Mouse (Mus musculus) MEL (cell line): ENCODE results near the gene Slc18a3. TPM values are rescaled to one million over a fixed set of nuclear protein-coding genes. Genes with fewer than 3 reads are reported as not detected.

ENCODE experiments used
- DNase-seq: peaks from one replicate; pipeline ENCODE4 v3.0.0; 2011; ENCODE audit warnings: low read depth, low spot score
- H3K27ac ChIP-seq: 2 replicates; pipeline ENCODE4 v1.5.1; 2012; ENCODE audit warnings: low read depth, mild to moderate bottlenecking, control low read depth, low read length, moderate library complexity; ENCODE audit not compliant: control insufficient read depth
- H3K27me3 ChIP-seq, 2 experiments: fragments of 150-350 bp in 1 of 2; sonication (generic) in 1 of 2; 2 replicates each; pipeline ENCODE4 v1.6.1; 2012; ENCODE audit warnings: low read length in 2 of 2, mild to moderate bottlenecking in 2 of 2, improper control_type of control experiment in 1 of 2, moderate library complexity in 1 of 2; ENCODE audit not compliant: insufficient read depth in 2 of 2, control insufficient read depth in 1 of 2
- H3K36me3 ChIP-seq, 2 experiments: 2 replicates each; pipeline ENCODE4 v1.6.1; 2012 to 2014; ENCODE audit warnings: low read length in 2 of 2, improper control_type of control experiment in 1 of 2, inconsistent platforms in 1 of 2, mild to moderate bottlenecking in 1 of 2; ENCODE audit not compliant: insufficient read depth in 2 of 2, control insufficient read depth in 1 of 2
- H3K4me1 ChIP-seq, 2 experiments: fragments of 150-350 bp in 1 of 2; sonication (generic) in 1 of 2; 2 replicates each; pipeline ENCODE4 v1.6.1; 2012; ENCODE audit warnings: low read length in 2 of 2, improper control_type of control experiment in 1 of 2, mild to moderate bottlenecking in 1 of 2; ENCODE audit not compliant: insufficient read depth in 2 of 2, control insufficient read depth in 1 of 2
- H3K4me3 ChIP-seq, 2 experiments: fragments of 150-350 bp in 1 of 2; sonication (generic) in 1 of 2; 2 replicates each; pipeline ENCODE4 v1.5.1; 2012; ENCODE audit warnings: low read depth in 2 of 2, low read length in 2 of 2, mild to moderate bottlenecking in 2 of 2, moderate library complexity in 2 of 2, control low read depth in 1 of 2, improper control_type of control experiment in 1 of 2; ENCODE audit not compliant: control insufficient read depth in 1 of 2, insufficient read depth in 1 of 2
- H3K79me2 ChIP-seq: 2 replicates; pipeline ENCODE4 v1.6.1; 2012; ENCODE audit warnings: mild to moderate bottlenecking, low read length, moderate library complexity; ENCODE audit not compliant: control insufficient read depth, poor library complexity, insufficient read depth
- H3K9ac ChIP-seq: 2 replicates; pipeline ENCODE4 v1.6.1; 2012; ENCODE audit warnings: low read depth, mild to moderate bottlenecking, control low read depth, low read length, moderate library complexity; ENCODE audit not compliant: control insufficient read depth, poor library complexity, severe bottlenecking
- H3K9me3 ChIP-seq: fragments of 150-350 bp; sonication (generic); replicated peaks from 2 replicates; pipeline ENCODE4 v1.6.1; 2012; ENCODE audit warnings: mild to moderate bottlenecking, low read length, improper control_type of control experiment, moderate library complexity; ENCODE audit not compliant: insufficient read depth
- CHD2 ChIP-seq: IDR thresholded peaks from 2 replicates; pipeline ENCODE4 v1.6.1; 2011; ENCODE audit warnings: low read length, improper control_type of control experiment
- CTCF ChIP-seq, 3 experiments: IDR thresholded peaks in 2 of 3; conservative IDR thresholded peaks in 1 of 3; 2 replicates each; pipeline ENCODE4 v1.5.1; 2011 to 2012; ENCODE audit warnings: low read length in 3 of 3, low read depth in 2 of 3, mild to moderate bottlenecking in 2 of 3, improper control_type of control experiment in 1 of 3, inconsistent platforms in 1 of 3, mixed read lengths in 1 of 3, moderate library complexity in 1 of 3; ENCODE audit not compliant: control insufficient read depth in 1 of 3, insufficient read depth in 1 of 3, poor library complexity in 1 of 3, severe bottlenecking in 1 of 3
- ELF1 ChIP-seq: IDR thresholded peaks from 2 replicates; pipeline ENCODE4 v1.6.1; 2014; ENCODE audit warnings: low read depth, mild to moderate bottlenecking, inconsistent platforms, low read length, improper control_type of control experiment, moderate library complexity
- ETS1 ChIP-seq: IDR thresholded peaks from 2 replicates; pipeline ENCODE4 v1.6.1; 2012; ENCODE audit warnings: low read depth, mild to moderate bottlenecking, inconsistent platforms, low read length, improper control_type of control experiment, moderate library complexity
- GABPA ChIP-seq: IDR thresholded peaks from 2 replicates; pipeline ENCODE4 v1.6.1; 2012; ENCODE audit warnings: low read depth, mild to moderate bottlenecking, inconsistent platforms, low read length, improper control_type of control experiment, moderate library complexity
- HCFC1 ChIP-seq: IDR thresholded peaks from 2 replicates; pipeline ENCODE4 v1.6.1; 2012; ENCODE audit warnings: low read depth, mild to moderate bottlenecking, inconsistent platforms, low read length, improper control_type of control experiment, moderate library complexity
- JUND ChIP-seq: IDR thresholded peaks from 2 replicates; pipeline ENCODE4 v1.6.1; 2011; ENCODE audit warnings: low read depth, mild to moderate bottlenecking, improper control_type of control experiment, low read length
- MAFK ChIP-seq: IDR thresholded peaks from 2 replicates; pipeline ENCODE4 v1.6.1; 2011; ENCODE audit warnings: low read depth, mild to moderate bottlenecking, low read length, improper control_type of control experiment, borderline replicate concordance
- MAX ChIP-seq: IDR thresholded peaks from 2 replicates; pipeline ENCODE4 v1.6.1; 2011; ENCODE audit warnings: low read length, improper control_type of control experiment
- MAZ ChIP-seq: IDR thresholded peaks from 2 replicates; pipeline ENCODE4 v1.6.1; 2012; ENCODE audit warnings: low read depth, mild to moderate bottlenecking, inconsistent platforms, low read length, improper control_type of control experiment
- MEF2A ChIP-seq: IDR thresholded peaks from 2 replicates; pipeline ENCODE4 v1.6.1; 2014; ENCODE audit warnings: low read depth, mild to moderate bottlenecking, inconsistent platforms, low read length, improper control_type of control experiment; ENCODE audit not compliant: poor library complexity, insufficient replicate concordance, severe bottlenecking; ENCODE audit errors: extremely low read depth
- MXI1 ChIP-seq: IDR thresholded peaks from 2 replicates; pipeline ENCODE4 v1.6.1; 2011; ENCODE audit warnings: mild to moderate bottlenecking, low read depth, low read length, improper control_type of control experiment
- MYB ChIP-seq: IDR thresholded peaks from 2 replicates; pipeline ENCODE4 v1.6.1; 2011; ENCODE audit warnings: mild to moderate bottlenecking, low read depth, low read length, improper control_type of control experiment
- NELFE ChIP-seq: IDR thresholded peaks from 2 replicates; pipeline ENCODE4 v1.6.1; 2011; ENCODE audit warnings: low read depth, low read length, improper control_type of control experiment
- NRF1 ChIP-seq: IDR thresholded peaks from 2 replicates; pipeline ENCODE4 v1.6.1; 2014; ENCODE audit warnings: low read depth, mild to moderate bottlenecking, inconsistent platforms, low read length, improper control_type of control experiment, moderate library complexity; ENCODE audit not compliant: poor library complexity, insufficient read depth, severe bottlenecking
- POLR2AphosphoS2 ChIP-seq: IDR thresholded peaks from 2 replicates; pipeline ENCODE4 v1.6.1; 2011; ENCODE audit warnings: low read length, improper control_type of control experiment
- RCOR1 ChIP-seq: IDR thresholded peaks from 2 replicates; pipeline ENCODE4 v1.6.1; 2012; ENCODE audit warnings: low read depth, mild to moderate bottlenecking, inconsistent platforms, low read length, improper control_type of control experiment
- SIN3A ChIP-seq: IDR thresholded peaks from 2 replicates; pipeline ENCODE4 v1.6.1; 2012; ENCODE audit warnings: low read length, improper control_type of control experiment, inconsistent platforms
- SMC3 ChIP-seq: IDR thresholded peaks from 2 replicates; pipeline ENCODE4 v1.6.1; 2011; ENCODE audit warnings: low read depth, low read length, improper control_type of control experiment
- TAL1 ChIP-seq: IDR thresholded peaks from 2 replicates; pipeline ENCODE4 v1.6.1; 2012; ENCODE audit warnings: mild to moderate bottlenecking, inconsistent platforms, low read length, moderate library complexity, mixed read lengths
- TBP ChIP-seq: IDR thresholded peaks from 2 replicates; pipeline ENCODE4 v1.8.0; 2011; ENCODE audit warnings: low read depth, low read length, improper control_type of control experiment
- TCF12 ChIP-seq: IDR thresholded peaks from 2 replicates; pipeline ENCODE4 v1.6.1; 2014; ENCODE audit warnings: low read depth, mild to moderate bottlenecking, inconsistent platforms, low read length, improper control_type of control experiment, moderate library complexity
- USF1 ChIP-seq: IDR thresholded peaks from 2 replicates; pipeline ENCODE4 v1.6.1; 2014; ENCODE audit warnings: low read depth, mild to moderate bottlenecking, inconsistent platforms, low read length, improper control_type of control experiment, moderate library complexity
- USF2 ChIP-seq, 2 experiments: IDR thresholded peaks; 2 replicates each; pipeline ENCODE4 v1.6.1; 2011 to 2012; ENCODE audit warnings: improper control_type of control experiment in 2 of 2, low read length in 2 of 2, borderline replicate concordance in 1 of 2, inconsistent platforms in 1 of 2, low read depth in 1 of 2, mild to moderate bottlenecking in 1 of 2; ENCODE audit not compliant: insufficient read depth in 1 of 2
- ZC3H11A ChIP-seq: IDR thresholded peaks from 2 replicates; pipeline ENCODE4 v1.6.1; 2012; ENCODE audit warnings: low read depth, mild to moderate bottlenecking, inconsistent platforms, low read length, improper control_type of control experiment
- ZMIZ1 ChIP-seq: IDR thresholded peaks from 2 replicates; pipeline ENCODE4 v1.6.1; 2012; ENCODE audit warnings: low read depth, mild to moderate bottlenecking, inconsistent platforms, low read length, improper control_type of control experiment, moderate library complexity
- ZNF384 ChIP-seq: IDR thresholded peaks from 2 replicates; pipeline ENCODE4 v1.6.1; 2012; ENCODE audit warnings: low read depth, mild to moderate bottlenecking, inconsistent platforms, low read length, improper control_type of control experiment
- polyA plus RNA-seq, 2 experiments: library from polyadenylated mRNA; stranded (reverse) in 1 of 2; unstranded in 1 of 2; fragments of >175 nt in 1 of 2; fragments of >200 nt in 1 of 2; gene quantifications; 2 replicates each; pipeline versions ENCODE4 v1.2.1 to v1.2.4; 2012; ENCODE audit warnings: low replicate concordance in 2 of 2, low read depth in 1 of 2; ENCODE audit not compliant: insufficient read length in 2 of 2, insufficient read depth in 1 of 2, missing spikeins in 1 of 2
- total RNA-seq: library from RNA; depleted of rRNA; stranded (reverse); fragments of 300-350 nt; gene quantifications from 2 replicates; pipeline ENCODE4 v1.2.3, GENCODE M21; 2012

The Slc18a3 gene
- total and polyA plus RNA-seq, 3 experiments: not detected

DNA sequence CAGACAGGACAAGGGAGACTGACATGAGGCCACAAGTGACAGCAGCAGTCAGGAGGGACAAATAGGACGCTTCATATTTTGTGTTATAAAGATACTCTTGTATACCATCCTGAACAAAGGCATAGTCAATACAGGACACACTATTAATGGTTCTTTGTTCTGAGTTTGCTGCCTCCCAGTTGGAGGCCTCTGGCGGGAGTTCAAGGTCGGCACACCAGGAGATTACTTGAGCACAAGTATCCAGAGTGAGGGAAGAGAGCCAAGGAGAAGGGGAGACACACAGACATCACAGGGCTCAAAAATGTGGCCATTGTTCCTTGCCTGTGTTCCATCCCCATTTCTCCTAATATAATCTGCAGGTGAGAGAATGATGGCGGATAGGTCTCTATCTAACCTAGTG is 42.6 kb upstream of the Slc18a3 start:
- H3K9ac ChIP-seq: no peak overlapping the region
- no peak overlapping the region for H3K4me3 ChIP-seq
- no peaks in the 10 kb centered on the region for H3K27me3 ChIP-seq
- peaks cover 0 to 26% of the 10 kb centered on the region in 2 experiments; a peak in 2 of 4 replicates for H3K36me3 ChIP-seq
- peaks cover 15 to 45% of the 10 kb centered on the region in 2 experiments for H3K4me1 ChIP-seq
- H3K79me2 ChIP-seq: no peaks in the 10 kb centered on the region
- no peaks in the 10 kb centered on the region for H3K9me3 ChIP-seq
- peak overlapping the region; percentile 93 for H3K27ac ChIP-seq
- TF ChIP-seq MAFK (no peak), MXI1 (no peak), JUND (no peak), NELFE (no peak), TAL1 (no peak), CHD2 (no peak), SIN3A (no peak), HCFC1 (no peak), SMC3 (no peak), ELF1 (no peak), CTCF (IDR thresholded peaks at IDR 0.05 in 2 of 3, conservative IDR thresholded peaks at IDR 0.05 in 1 of 3; ENCODE audit: control insufficient read depth in 1 of 3, insufficient read depth in 1 of 3, low read depth in 2 of 3, low read length in 3 of 3, poor library complexity in 1 of 3, severe bottlenecking in 1 of 3) (no peak), ETS1 (no peak)
- no peak for DNase-seq

DNA sequence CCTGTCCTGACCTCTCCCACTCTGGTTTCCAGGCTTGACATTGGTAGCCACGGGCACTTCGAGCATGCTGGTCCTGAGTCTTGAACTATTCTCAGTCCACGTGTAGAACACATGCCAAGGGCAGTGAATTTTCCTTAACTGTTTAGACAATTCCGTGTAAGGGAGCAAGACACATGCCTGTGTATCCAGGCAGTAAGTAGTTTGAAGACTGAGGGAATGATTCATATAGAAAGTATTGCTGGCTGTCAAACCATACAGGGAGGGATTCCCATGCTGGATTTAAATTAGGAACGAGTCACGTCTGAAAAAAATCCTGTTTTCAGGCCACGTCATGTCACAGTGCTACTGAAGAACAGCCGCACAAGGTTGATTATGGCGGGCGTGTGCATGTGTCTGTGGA is 41.7 kb upstream of the Slc18a3 start:
- H3K4me3 ChIP-seq: no peak overlapping the region
- peaks cover 15 to 45% of the 10 kb centered on the region in 2 experiments for H3K4me1 ChIP-seq

More for the DNA sequence above, 41.7 kb upstream of the Slc18a3 start:
- TF ChIP-seq USF1 (no peak), TBP (no peak), HCFC1 (no peak), TCF12 (no peak), MEF2A (no peak), MAX (no peak), MAZ (no peak), MAFK (no peak), MYB (no peak), RCOR1 (no peak), ZC3H11A (no peak), CTCF (IDR thresholded peaks at IDR 0.05 in 2 of 3, conservative IDR thresholded peaks at IDR 0.05 in 1 of 3; ENCODE audit: control insufficient read depth in 1 of 3, insufficient read depth in 1 of 3, low read depth in 2 of 3, low read length in 3 of 3, poor library complexity in 1 of 3, severe bottlenecking in 1 of 3) (no peak), USF2 (IDR thresholded peaks at IDR 0.05; ENCODE audit: borderline replicate concordance in 1 of 2, insufficient read depth in 1 of 2, low read depth in 1 of 2, low read length in 2 of 2) (no peak), GABPA (no peak), POLR2AphosphoS2 (no peak), ZMIZ1 (no peak), SIN3A (no peak), ZNF384 (no peak), NRF1 (no peak)
- Histone ChIP-seq H3K9ac (no peak overlapping the region), H3K79me2 (no peaks in the 10 kb centered on the region), H3K36me3 (peaks cover 0 to 26% of the 10 kb centered on the region in 2 experiments; a peak in 2 of 4 replicates), H3K27me3 (no peaks in the 10 kb centered on the region), H3K9me3 (no peaks in the 10 kb centered on the region), H3K27ac (no peak overlapping the region)
- DNase-seq: no peak
